Mouse (Mus musculus) neural tube, embryonic 15.5 days (tissue): Measurements from ENCODE around the gene Ptpn3. TPM values are rescaled to one million over a fixed set of nuclear protein-coding genes. Genes with fewer than 3 reads are reported as not detected.

ENCODE experiments used
- ATAC-seq: fragments of 200-750 bp; cut with Nextera tagmentation; 2 replicates; pipeline ENCODE4 v1.8.0; 2017; ENCODE audit warnings: mild to moderate bottlenecking, moderate TSS enrichment, moderate library complexity; ENCODE audit not compliant: low FRiP score
- H3K27ac ChIP-seq: fragments of 300-500 bp; sonication (generic); replicated peaks from 2 replicates; pipeline ENCODE4 v1.5.1; 2015; ENCODE audit warnings: mild to moderate bottlenecking, inconsistent platforms
- H3K27me3 ChIP-seq: fragments of 300-500 bp; sonication (generic); replicated peaks from 2 replicates; pipeline ENCODE4 v1.6.1; 2015; ENCODE audit warnings: inconsistent platforms
- H3K36me3 ChIP-seq: fragments of 300-500 bp; sonication (generic); 2 replicates; pipeline ENCODE4 v1.6.1; 2015; ENCODE audit warnings: inconsistent platforms
- H3K4me1 ChIP-seq: fragments of 300-500 bp; sonication (generic); 2 replicates; pipeline ENCODE4 v1.6.1; 2015; ENCODE audit warnings: inconsistent platforms
- H3K4me2 ChIP-seq: fragments of 300-500 bp; sonication (generic); 2 replicates; pipeline ENCODE4 v1.6.1; 2015; ENCODE audit warnings: inconsistent platforms, mild to moderate bottlenecking, moderate library complexity
- H3K4me3 ChIP-seq: fragments of 300-500 bp; sonication (generic); replicated peaks from 2 replicates; pipeline ENCODE4 v1.5.1; 2015; ENCODE audit warnings: mild to moderate bottlenecking, inconsistent platforms
- H3K9ac ChIP-seq: fragments of 300-500 bp; sonication (generic); replicated peaks from 2 replicates; pipeline ENCODE4 v1.6.1; 2015; ENCODE audit warnings: mild to moderate bottlenecking, inconsistent platforms
- H3K9me3 ChIP-seq: fragments of 300-500 bp; sonication (generic); replicated peaks from 2 replicates; pipeline ENCODE4 v1.6.1; 2016; ENCODE audit warnings: inconsistent platforms
- WGBS: fragments of 180-500 bp; shearing (Covaris S2); methylation state at CpG from one replicate; pipeline ENCODE4 v1.1.7; 2015; ENCODE audit warnings: mixed read lengths; 5-methylcytosine and 5-hydroxymethylcytosine counted together
- polyA plus RNA-seq: library from polyadenylated mRNA; unstranded; fragments of >200 nt; fragmentation: Nextera tagmentation; extraction: Ambion mirVana; gene quantifications from 2 replicates; pipeline ENCODE4 v1.2.1, GENCODE M21; 2015

Ptpn3 gene
- polyA plus RNA-seq, 1 experiment from 2014 or later, result 3.9 TPM

DNA sequence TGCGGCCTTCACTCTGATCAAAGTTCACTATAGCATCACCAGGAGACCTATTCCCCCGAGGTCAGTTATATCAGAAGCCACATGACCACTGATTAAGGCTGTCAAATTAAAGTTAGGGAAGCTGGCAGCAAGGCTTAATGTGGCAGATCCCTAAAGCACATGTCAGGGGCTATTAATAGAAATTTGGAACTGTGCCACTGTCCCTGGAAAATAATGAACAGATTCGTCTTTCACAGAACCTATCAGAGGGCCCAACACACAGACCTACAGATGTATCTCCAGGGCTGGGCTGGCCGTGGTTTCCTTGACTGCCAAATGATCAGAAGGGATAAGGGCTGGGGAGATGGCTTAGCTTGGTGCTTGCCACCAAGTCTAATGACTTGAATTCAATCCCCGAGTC lies 65.1 kb downstream of the Ptpn3 start:
- 66% methylated on average over 5 of the region's 5 CpGs for WGBS
- Histone ChIP-seq H3K27me3 (no peaks in the 10 kb centered on the region), H3K4me2 (no peak overlapping the region), H3K4me1 (0 out of 2 replicates have a peak, but pooled peaks cover 6% of the 10 kb centered on the region), H3K4me3 (no peak overlapping the region), H3K9me3 (no peaks in the 10 kb centered on the region), H3K27ac (no peak overlapping the region), H3K9ac (no peak overlapping the region), H3K36me3 (no peaks in the 10 kb centered on the region)
- ATAC-seq, result no peak

GRCm38 (mm10) chr4:57235741-57236140 lies 65.9 kb downstream of the Ptpn3 start:
- no peak for ATAC-seq

DNA sequence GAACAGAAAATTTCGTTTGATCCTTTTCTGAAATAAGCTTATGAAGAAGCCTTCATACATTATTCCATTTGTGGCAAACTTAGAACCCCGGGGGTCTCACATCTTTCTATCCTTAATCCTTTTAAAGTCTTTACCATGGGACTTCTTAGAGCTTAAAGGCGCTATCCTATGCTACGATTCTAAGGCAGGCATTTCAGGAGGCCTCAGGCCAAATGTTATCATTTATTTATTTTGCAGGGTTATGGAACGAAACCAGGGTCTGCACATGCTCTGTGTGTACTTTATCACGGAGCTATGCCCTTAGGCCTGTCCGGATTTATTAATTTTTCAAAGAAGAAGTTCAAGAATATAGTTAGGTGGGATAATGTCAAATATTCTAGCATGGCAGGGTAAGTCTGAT lies 67.3 kb downstream of the Ptpn3 start:
- Histone ChIP-seq H3K4me1 (peaks cover 11% of the 10 kb centered on the region; the same call in 1 of the 2 replicates), H3K4me3 (no peak overlapping the region), H3K27ac (no peak overlapping the region), H3K27me3 (no peaks in the 10 kb centered on the region), H3K9me3 (no peaks in the 10 kb centered on the region), H3K4me2 (no peak overlapping the region), H3K9ac (no peak overlapping the region), H3K36me3 (no peaks in the 10 kb centered on the region)
- WGBS, result 89% methylated on average over 7 of the region's 7 CpGs
- ATAC-seq, result no peak

More at GRCm38 (mm10) chr4:57235741-57236140, 65.9 kb downstream of the Ptpn3 start:
- 57% methylated on average over 4 of the region's 4 CpGs for WGBS
- H3K36me3 ChIP-seq, result no peaks in the 10 kb centered on the region
- no peak overlapping the region for H3K4me2 ChIP-seq
- 0 out of 2 replicates have a peak, but pooled peaks cover 10% of the 10 kb centered on the region for H3K4me1 ChIP-seq
- no peak overlapping the region for H3K27ac ChIP-seq
- no peaks in the 10 kb centered on the region for H3K27me3 ChIP-seq
- no peak overlapping the region for H3K4me3 ChIP-seq
- H3K9ac ChIP-seq, result no peak overlapping the region
- no peaks in the 10 kb centered on the region for H3K9me3 ChIP-seq

DNA sequence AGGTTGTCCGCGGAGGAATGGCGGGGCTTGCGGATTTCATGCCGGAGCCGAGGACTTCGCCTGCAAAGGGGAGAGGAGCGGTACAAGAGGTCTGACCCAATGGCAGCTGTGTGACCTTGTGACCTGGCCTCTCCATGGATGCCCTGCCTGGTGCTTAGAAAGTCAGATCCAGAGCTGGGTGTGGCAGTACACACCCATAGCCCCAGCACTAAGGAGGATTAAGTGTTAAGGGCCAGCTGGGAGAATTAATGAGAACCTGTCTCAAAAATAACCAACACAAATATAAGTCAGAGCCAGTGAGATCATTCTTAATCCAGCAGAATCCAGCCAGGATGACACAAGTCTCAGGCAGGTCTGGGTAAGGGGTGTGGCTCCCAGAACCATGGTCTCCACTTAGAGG lies 69.2 kb downstream of the Ptpn3 start:
- no peaks in the 10 kb centered on the region for H3K27me3 ChIP-seq
- no peaks in the 10 kb centered on the region for H3K36me3 ChIP-seq
- no peak overlapping the region for H3K27ac ChIP-seq
- peaks cover 19% of the 10 kb centered on the region; the same call in 1 of the 2 replicates for H3K4me1 ChIP-seq
- ATAC-seq, result no peak
- no peak overlapping the region for H3K9ac ChIP-seq
- H3K4me3 ChIP-seq, result no peak overlapping the region
- WGBS, result 95% methylated on average over 8 of the region's 8 CpGs
- no peaks in the 10 kb centered on the region for H3K9me3 ChIP-seq
- H3K4me2 ChIP-seq, result no peak overlapping the region

GRCm38 (mm10) chr4:57231323-57231722 lies 70.3 kb downstream of the Ptpn3 start:
- Histone ChIP-seq H3K9ac (no peak overlapping the region), H3K4me1 (peaks cover 19% of the 10 kb centered on the region; the same call in 1 of the 2 replicates), H3K27ac (no peak overlapping the region), H3K27me3 (no peaks in the 10 kb centered on the region), H3K4me3 (no peak overlapping the region), H3K9me3 (no peaks in the 10 kb centered on the region), H3K36me3 (no peaks in the 10 kb centered on the region), H3K4me2 (no peak overlapping the region)
- 60% methylated on average over 9 of the region's 9 CpGs for WGBS
- ATAC-seq, result no peak

- WGBS, result 86% methylated on average over 7 of the region's 7 CpGs
- no peak overlapping the region for H3K4me3 ChIP-seq
- H3K27ac ChIP-seq, result no peak overlapping the region
- no peak overlapping the region for H3K4me2 ChIP-seq
- no peak for ATAC-seq
- no peaks in the 10 kb centered on the region for H3K36me3 ChIP-seq
- H3K27me3 ChIP-seq, result no peaks in the 10 kb centered on the region
- H3K9ac ChIP-seq, result no peak overlapping the region
- H3K9me3 ChIP-seq, result no peaks in the 10 kb centered on the region
- H3K4me1 ChIP-seq, result peaks cover 19% of the 10 kb centered on the region; the same call in 1 of the 2 replicates
Measured at GRCm38 (mm10) chr4:57230341-57230740, 71.3 kb downstream of the Ptpn3 start.

GRCm38 (mm10) chr4:57228601-57229520 lies 72.8 kb downstream of the Ptpn3 start:
- H3K27ac ChIP-seq, result peak overlapping the region; percentile 4; the same call in 1 of the 2 replicates

DNA sequence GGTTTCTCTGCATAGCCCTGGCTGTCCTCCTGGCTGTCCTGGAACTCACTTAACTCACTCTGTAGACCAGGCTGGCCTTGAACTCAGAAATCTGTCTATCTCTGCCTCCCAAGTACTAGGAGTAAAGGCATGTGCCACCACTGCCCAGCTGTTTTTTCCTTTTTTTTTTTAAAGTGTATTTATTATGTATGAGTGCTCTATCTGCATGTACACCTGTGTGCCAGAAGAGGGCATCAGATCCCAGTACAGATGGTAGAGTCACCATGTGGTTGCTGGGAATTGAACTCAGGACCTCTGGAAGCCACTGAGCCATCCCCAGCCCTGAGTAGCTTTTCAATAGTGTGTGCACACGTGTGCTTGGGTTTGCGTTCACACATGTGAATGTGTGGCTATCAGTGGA lies 76.9 kb downstream of the Ptpn3 start:
- Histone ChIP-seq H3K4me2 (no peak overlapping the region), H3K4me3 (no peak overlapping the region), H3K36me3 (peaks cover 4% of the 10 kb centered on the region), H3K4me1 (peaks cover 12% of the 10 kb centered on the region; the same call in 1 of the 2 replicates), H3K27ac (no peak overlapping the region), H3K27me3 (no peaks in the 10 kb centered on the region), H3K9ac (no peak overlapping the region), H3K9me3 (no peaks in the 10 kb centered on the region)
- no peak for ATAC-seq
- 93% methylated on average over 2 of the region's 2 CpGs for WGBS

More at GRCm38 (mm10) chr4:57228601-57229520, 72.8 kb downstream of the Ptpn3 start:
- Histone ChIP-seq H3K27me3 (no peaks in the 10 kb centered on the region), H3K4me3 (no peak overlapping the region), H3K4me2 (peak overlapping the region; percentile 17; the same call in 1 of the 2 replicates), H3K9ac (no peak overlapping the region), H3K9me3 (no peaks in the 10 kb centered on the region), H3K4me1 (peaks cover 19% of the 10 kb centered on the region; the same call in 1 of the 2 replicates), H3K36me3 (peaks cover 4% of the 10 kb centered on the region)
- ATAC-seq, result no peak
- 69% methylated on average over 18 of the region's 18 CpGs for WGBS

DNA sequence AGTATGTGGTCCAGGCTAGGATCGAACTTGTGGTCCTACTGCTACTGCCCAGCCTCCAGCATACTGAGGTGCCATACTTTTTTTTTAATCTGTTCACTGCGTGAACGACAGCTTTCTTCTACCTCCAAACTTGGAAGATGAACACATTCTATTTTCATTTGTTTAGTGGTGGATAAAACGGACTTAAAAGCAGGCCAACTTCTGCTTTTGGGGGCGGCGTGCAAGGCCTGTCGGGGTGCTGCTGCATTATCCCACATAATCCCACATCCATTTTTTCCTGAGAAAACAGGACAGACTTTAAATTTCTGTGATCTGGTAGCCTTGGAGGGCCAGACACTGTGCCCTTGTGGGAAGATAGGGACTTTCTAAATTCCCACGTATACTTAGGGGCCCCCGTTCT lies 83.9 kb downstream of the Ptpn3 start:
- Histone ChIP-seq H3K9me3 (no peaks in the 10 kb centered on the region), H3K27ac (no peak overlapping the region), H3K4me2 (no peak overlapping the region), H3K27me3 (no peaks in the 10 kb centered on the region), H3K36me3 (no peaks in the 10 kb centered on the region), H3K9ac (no peak overlapping the region), H3K4me3 (no peak overlapping the region), H3K4me1 (peaks cover 7% of the 10 kb centered on the region; the same call in 1 of the 2 replicates)
- WGBS, result 91% methylated on average over 9 of the region's 9 CpGs
- ATAC-seq, result no peak

GRCm38 (mm10) chr4:57216535-57216934 lies 85.1 kb downstream of the Ptpn3 start:
- Histone ChIP-seq H3K9ac (no peak overlapping the region), H3K27ac (no peak overlapping the region), H3K4me3 (no peak overlapping the region), H3K4me2 (no peak overlapping the region), H3K27me3 (no peaks in the 10 kb centered on the region), H3K36me3 (no peaks in the 10 kb centered on the region), H3K9me3 (no peaks in the 10 kb centered on the region), H3K4me1 (peaks cover 7% of the 10 kb centered on the region; the same call in 1 of the 2 replicates)
- no peak for ATAC-seq
- 90% methylated on average over 4 of the region's 4 CpGs for WGBS

DNA sequence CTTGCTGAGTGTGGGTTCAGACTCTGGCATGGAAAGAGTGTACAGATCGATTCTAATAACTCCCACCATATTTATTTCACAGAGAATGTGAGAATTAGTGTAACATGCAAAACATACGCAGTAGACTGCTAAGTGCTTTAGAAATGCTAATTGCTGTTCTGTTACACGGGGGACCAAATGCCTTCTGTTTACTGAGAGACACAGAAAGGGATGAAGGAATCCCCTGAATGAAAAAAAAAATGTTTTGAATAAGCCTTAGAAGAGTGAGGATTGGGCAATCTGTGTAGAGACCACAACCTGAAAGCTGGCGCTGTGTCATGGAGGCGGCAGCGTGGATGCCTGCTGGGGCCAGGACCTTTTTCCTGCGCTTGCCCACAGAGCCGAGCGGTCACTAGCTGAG lies 86.8 kb downstream of the Ptpn3 start:
- ATAC-seq, result no peak; the same call in 1 of the 2 replicates
- Histone ChIP-seq H3K9me3 (no peaks in the 10 kb centered on the region), H3K4me2 (no peak overlapping the region), H3K27me3 (no peaks in the 10 kb centered on the region), H3K4me3 (no peak overlapping the region), H3K36me3 (no peaks in the 10 kb centered on the region), H3K4me1 (peaks cover 7% of the 10 kb centered on the region; the same call in 1 of the 2 replicates), H3K9ac (no peak overlapping the region), H3K27ac (no peak overlapping the region)
- 72% methylated on average over 9 of the region's 9 CpGs for WGBS

- H3K36me3 ChIP-seq, result no peaks in the 10 kb centered on the region
- H3K9me3 ChIP-seq, result no peaks in the 10 kb centered on the region
- H3K9ac ChIP-seq, result no peak overlapping the region
- no peak overlapping the region for H3K4me3 ChIP-seq
- WGBS, result 69% methylated on average over 3 of the region's 3 CpGs
- H3K4me1 ChIP-seq, result peaks cover 7% of the 10 kb centered on the region; the same call in 1 of the 2 replicates
- no peak overlapping the region for H3K27ac ChIP-seq
- H3K4me2 ChIP-seq, result no peak overlapping the region
- H3K27me3 ChIP-seq, result no peaks in the 10 kb centered on the region
- ATAC-seq, result no peak
Measured at GRCm38 (mm10) chr4:57214114-57214513, 87.5 kb downstream of the Ptpn3 start.
